Mouse (Mus musculus) lung, embryonic 15.5 days (tissue): Measurements from ENCODE around the gene Casp1. TPM values are rescaled to one million over a fixed set of nuclear protein-coding genes. Genes with fewer than 3 reads are reported as not detected.

Experiments used
- ATAC-seq: fragments of 200-750 bp; cut with Nextera tagmentation; 2 replicates; pipeline ENCODE4 v1.8.0; 2017; ENCODE audit warnings: moderate number of reproducible peaks, borderline replicate concordance; ENCODE audit not compliant: low FRiP score, low TSS enrichment; ENCODE audit errors: extremely low read depth
- H3K27ac ChIP-seq: fragments of 300-500 bp; sonication (generic); 2 replicates; pipeline ENCODE4 v1.5.1; 2015; ENCODE audit warnings: moderate library complexity, mild to moderate bottlenecking, inconsistent platforms
- H3K27me3 ChIP-seq: fragments of 300-500 bp; sonication (generic); 2 replicates; pipeline ENCODE4 v1.6.1; 2015; ENCODE audit warnings: inconsistent platforms
- H3K36me3 ChIP-seq: fragments of 300-500 bp; sonication (generic); 2 replicates; pipeline ENCODE4 v1.6.1; 2015; ENCODE audit warnings: inconsistent platforms
- H3K4me1 ChIP-seq: fragments of 300-500 bp; sonication (generic); 2 replicates; pipeline ENCODE4 v1.6.1; 2015; ENCODE audit warnings: inconsistent platforms
- H3K4me2 ChIP-seq: fragments of 300-500 bp; sonication (generic); 2 replicates; pipeline ENCODE4 v1.6.1; 2015; ENCODE audit warnings: inconsistent platforms, mild to moderate bottlenecking, moderate library complexity
- H3K4me3 ChIP-seq: fragments of 300-500 bp; sonication (generic); 2 replicates; pipeline ENCODE4 v1.5.1; 2015; ENCODE audit warnings: mild to moderate bottlenecking, inconsistent platforms
- H3K9ac ChIP-seq: fragments of 300-500 bp; sonication (generic); 2 replicates; pipeline ENCODE4 v1.6.1; 2015; ENCODE audit warnings: inconsistent platforms
- H3K9me3 ChIP-seq: fragments of 300-500 bp; sonication (generic); 2 replicates; pipeline ENCODE4 v1.6.1; 2016; ENCODE audit warnings: inconsistent platforms
- WGBS: fragments of 180-500 bp; shearing (Covaris S2); methylation state at CpG from one replicate; pipeline ENCODE4 v1.1.7; 2015; 5-methylcytosine and 5-hydroxymethylcytosine counted together
- polyA plus RNA-seq: library from polyadenylated mRNA; unstranded; fragments of >200 nt; fragmentation: Nextera tagmentation; extraction: Ambion mirVana; gene quantifications from 2 replicates; pipeline ENCODE4 v1.2.1, GENCODE M21; 2015

The Casp1 gene
- 0.69 and 1.4 TPM in 2 replicates for polyA plus RNA-seq

DNA sequence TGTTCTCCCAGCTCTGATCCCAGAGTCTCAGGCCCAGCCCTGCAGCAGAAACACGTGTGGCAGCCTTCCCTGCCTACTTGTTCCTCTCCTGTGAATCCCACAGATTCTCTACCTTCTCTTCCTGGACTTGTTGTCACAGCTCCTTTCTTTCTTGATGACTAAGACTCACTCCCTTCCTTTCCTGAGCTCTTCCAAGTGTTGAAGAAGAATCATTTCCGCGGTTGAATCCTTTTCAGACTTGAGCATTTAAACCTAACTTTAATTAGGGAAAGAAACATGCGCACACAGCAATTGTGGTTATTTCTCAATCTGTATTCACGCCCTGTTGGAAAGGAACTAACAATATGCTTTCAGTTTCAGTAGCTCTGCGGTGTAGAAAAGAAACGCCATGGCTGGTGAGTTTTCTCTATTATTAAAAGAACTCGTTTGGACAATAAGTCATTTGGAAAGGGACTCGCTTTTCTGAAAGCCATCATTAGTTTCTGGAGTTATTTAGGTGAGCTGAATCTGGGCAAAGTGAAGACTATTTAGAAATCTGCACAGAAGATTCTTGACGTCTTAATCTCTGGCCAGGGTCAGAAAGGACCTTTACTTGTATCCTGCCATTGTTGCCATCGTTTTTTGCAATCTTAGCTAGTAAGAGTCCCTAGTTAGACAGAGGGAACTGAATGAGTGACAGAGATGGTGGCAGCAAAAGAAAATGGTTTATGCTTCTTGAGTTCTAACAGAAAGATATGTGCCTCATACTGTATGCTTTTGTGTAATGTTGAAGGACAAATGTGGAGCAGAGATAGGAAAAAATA is at the start of gene Casp1:
Gene Casp1 (plus strand): TSS at position 189 of the 803 bp plus-strand sequence.
- Histone ChIP-seq H3K4me2 (no peak within 1 kb of the TSS), H3K27me3 (no peaks in the 10 kb centered on the region), H3K4me3 (no peak within 1 kb of the TSS), H3K27ac (no peak within 1 kb of the TSS), H3K9ac (no peak within 1 kb of the TSS), H3K9me3 (no peaks in the 10 kb centered on the region), H3K36me3 (no peaks in the 10 kb centered on the region), H3K4me1 (no peaks in the 10 kb centered on the region)
- ATAC-seq, result no peak
- 75% methylated on average over 11 of the region's 11 CpGs for WGBS

DNA sequence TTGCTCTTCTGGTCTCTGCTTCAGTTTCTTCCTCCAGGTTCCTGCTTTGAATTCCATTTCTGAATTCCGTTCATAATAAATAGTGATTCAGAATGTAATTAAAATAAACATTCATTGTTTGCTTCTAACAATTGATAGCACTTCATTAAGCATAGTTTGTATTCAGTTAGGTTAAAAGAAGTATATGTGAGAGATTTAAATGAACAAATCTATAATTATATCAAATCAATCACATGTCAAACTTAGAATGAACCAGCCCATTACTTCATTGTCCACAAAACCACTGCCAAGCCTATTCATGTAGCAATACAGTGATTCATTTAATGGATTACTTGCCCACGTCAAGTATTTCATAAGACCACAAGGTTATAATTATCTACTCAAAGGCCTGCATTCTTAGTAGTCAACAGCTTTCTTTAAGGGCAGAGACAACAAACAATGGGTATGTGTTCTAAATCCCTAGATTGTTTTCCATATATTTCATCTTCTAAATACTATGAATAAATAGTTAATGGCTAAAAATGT is 34.3 kb upstream of the Casp1 start:
- no peaks in the 10 kb centered on the region for H3K27me3 ChIP-seq
- no peak overlapping the region for H3K9ac ChIP-seq
- no peak overlapping the region for H3K4me3 ChIP-seq
- ATAC-seq, result no peak
- no peaks in the 10 kb centered on the region for H3K36me3 ChIP-seq
- no peak overlapping the region for H3K4me2 ChIP-seq
- no peaks in the 10 kb centered on the region for H3K4me1 ChIP-seq
- H3K27ac ChIP-seq, result no peak overlapping the region
- 59% methylated on average over 2 of the region's 2 CpGs for WGBS
- H3K9me3 ChIP-seq, result no peaks in the 10 kb centered on the region

DNA sequence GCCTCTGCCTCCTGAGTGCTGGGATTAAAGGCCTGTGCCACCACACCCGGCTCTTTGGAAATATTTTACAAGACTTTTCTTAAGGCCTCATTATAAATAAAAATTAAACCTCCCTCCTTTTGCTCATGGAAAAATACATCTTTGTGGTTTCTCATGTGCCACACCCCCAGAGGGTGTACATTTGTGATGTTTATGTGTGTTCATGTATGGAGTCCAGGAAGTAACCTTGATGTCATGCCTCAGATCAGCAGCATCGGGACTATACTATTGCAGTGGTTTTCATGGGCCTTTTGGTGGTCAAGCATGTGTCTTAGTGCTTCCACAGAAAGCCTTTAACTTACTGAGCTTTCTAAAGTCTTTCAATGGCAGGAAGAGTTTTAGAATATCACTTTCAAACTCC is 28.0 kb upstream of the Casp1 start:
- Histone ChIP-seq H3K27me3 (no peaks in the 10 kb centered on the region), H3K9me3 (no peaks in the 10 kb centered on the region), H3K36me3 (no peaks in the 10 kb centered on the region), H3K4me2 (no peak overlapping the region), H3K4me3 (no peak overlapping the region), H3K4me1 (no peaks in the 10 kb centered on the region), H3K27ac (no peak overlapping the region), H3K9ac (no peak overlapping the region)
- WGBS, result 86% methylated on average over 2 of the region's 2 CpGs
- no peak for ATAC-seq

DNA sequence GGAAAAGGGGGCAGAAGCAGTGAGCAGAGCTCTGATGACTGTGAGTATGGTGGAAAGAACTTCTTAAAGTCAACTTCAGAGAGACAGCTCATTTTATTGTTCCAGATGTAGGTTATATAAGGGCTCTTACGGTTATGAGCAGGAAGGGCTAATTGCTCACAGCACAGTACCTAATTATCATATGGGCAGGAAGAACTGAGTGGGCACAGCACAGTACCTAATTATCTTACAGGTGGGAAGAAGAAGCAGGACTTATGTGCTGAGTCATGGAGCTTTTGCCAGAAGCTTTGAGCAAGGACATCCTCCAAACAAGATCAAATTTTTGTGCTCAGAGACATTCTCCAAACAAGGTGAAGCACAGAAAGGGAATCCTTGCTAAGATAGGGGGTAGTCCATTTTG is 27.4 kb upstream of the Casp1 start:
- ATAC-seq, result no peak
- WGBS, result 67% methylated on average over 1 of the region's 1 CpGs

DNA sequence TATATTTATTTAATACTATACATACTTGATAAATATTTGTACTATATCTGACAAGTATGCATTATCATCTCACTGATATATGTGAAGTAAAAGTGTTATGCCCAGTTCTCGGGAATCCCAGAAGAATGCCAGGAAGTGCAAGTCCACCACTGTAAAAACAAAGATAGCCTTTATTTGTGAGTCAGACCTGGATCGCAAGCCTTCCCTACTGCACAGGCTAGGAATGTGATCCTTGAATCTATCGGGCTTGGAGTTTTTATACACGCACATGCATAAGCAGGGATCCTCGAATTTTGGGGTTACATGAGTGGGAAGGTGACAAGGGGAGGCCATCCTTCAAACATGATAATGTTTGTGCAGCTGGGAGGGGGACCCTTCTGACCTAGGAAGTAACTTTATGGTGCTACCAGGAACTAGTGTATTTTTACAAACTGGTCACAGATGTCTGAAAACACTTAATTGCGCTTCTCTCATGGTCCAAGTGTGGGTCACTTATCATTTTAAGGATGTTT is 26.9 kb upstream of the Casp1 start:
- H3K27me3 ChIP-seq, result no peaks in the 10 kb centered on the region
- no peak overlapping the region for H3K27ac ChIP-seq
- WGBS, result 47% methylated on average over 6 of the region's 6 CpGs
- no peak overlapping the region for H3K9ac ChIP-seq
- no peak overlapping the region for H3K4me3 ChIP-seq
- no peaks in the 10 kb centered on the region for H3K9me3 ChIP-seq
- ATAC-seq, result no peak
- H3K4me1 ChIP-seq, result no peaks in the 10 kb centered on the region
- H3K36me3 ChIP-seq, result no peaks in the 10 kb centered on the region
- no peak overlapping the region for H3K4me2 ChIP-seq

More for the DNA sequence above, 27.4 kb upstream of the Casp1 start:
- Histone ChIP-seq H3K9me3 (no peaks in the 10 kb centered on the region), H3K4me3 (no peak overlapping the region), H3K9ac (no peak overlapping the region), H3K4me1 (no peaks in the 10 kb centered on the region), H3K4me2 (no peak overlapping the region), H3K27ac (no peak overlapping the region), H3K36me3 (no peaks in the 10 kb centered on the region), H3K27me3 (no peaks in the 10 kb centered on the region)

DNA sequence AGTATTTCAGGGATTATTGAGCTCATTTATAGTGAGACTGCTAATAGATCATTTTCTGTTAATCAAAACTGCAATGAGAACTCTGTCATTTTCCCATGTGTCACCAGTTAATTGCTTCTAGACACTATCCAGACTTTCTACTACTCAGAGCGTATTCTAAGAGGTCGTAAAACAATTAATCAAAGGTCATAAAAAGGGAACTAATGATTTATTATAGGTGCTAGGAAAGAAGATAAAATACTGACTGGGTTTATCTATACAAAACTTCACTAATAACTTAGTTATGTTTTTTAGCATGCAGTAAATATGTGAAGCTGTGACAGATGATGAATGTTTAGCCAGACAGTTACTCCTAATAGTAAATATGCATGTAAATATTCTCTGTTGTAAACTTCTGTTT is 12.2 kb upstream of the Casp1 start:
- H3K36me3 ChIP-seq, result no peaks in the 10 kb centered on the region
- no peaks in the 10 kb centered on the region for H3K4me1 ChIP-seq
- H3K4me3 ChIP-seq, result no peak overlapping the region
- no peaks in the 10 kb centered on the region for H3K27me3 ChIP-seq
- no peak overlapping the region for H3K27ac ChIP-seq
- H3K9ac ChIP-seq, result no peak overlapping the region
- no peak for ATAC-seq
- H3K9me3 ChIP-seq, result no peaks in the 10 kb centered on the region
- 71% methylated on average over 2 of the region's 2 CpGs for WGBS
- no peak overlapping the region for H3K4me2 ChIP-seq

DNA sequence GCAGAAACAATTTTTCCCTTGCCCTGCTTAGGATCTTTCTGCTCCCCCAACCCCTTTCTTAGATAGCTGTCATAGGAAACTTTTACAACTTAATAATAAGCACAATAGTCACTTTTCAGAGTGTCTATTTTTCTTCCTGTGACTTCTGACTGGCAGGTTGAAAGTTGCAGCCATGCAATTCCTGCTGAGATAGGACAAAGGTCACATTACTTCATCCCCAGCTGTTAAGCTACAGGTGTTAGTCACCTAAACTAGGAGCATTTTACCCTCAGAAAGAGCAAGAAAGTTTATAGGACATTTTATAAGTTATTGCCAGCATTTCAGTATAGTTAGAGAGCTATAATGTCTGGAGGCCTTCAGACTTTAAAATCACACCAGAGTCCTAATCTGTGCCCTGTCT is 11.7 kb upstream of the Casp1 start:
- Histone ChIP-seq H3K36me3 (no peaks in the 10 kb centered on the region), H3K27me3 (no peaks in the 10 kb centered on the region), H3K4me3 (no peak overlapping the region), H3K9me3 (no peaks in the 10 kb centered on the region), H3K9ac (no peak overlapping the region), H3K4me1 (no peaks in the 10 kb centered on the region), H3K4me2 (no peak overlapping the region), H3K27ac (no peak overlapping the region)
- no peak for ATAC-seq

DNA sequence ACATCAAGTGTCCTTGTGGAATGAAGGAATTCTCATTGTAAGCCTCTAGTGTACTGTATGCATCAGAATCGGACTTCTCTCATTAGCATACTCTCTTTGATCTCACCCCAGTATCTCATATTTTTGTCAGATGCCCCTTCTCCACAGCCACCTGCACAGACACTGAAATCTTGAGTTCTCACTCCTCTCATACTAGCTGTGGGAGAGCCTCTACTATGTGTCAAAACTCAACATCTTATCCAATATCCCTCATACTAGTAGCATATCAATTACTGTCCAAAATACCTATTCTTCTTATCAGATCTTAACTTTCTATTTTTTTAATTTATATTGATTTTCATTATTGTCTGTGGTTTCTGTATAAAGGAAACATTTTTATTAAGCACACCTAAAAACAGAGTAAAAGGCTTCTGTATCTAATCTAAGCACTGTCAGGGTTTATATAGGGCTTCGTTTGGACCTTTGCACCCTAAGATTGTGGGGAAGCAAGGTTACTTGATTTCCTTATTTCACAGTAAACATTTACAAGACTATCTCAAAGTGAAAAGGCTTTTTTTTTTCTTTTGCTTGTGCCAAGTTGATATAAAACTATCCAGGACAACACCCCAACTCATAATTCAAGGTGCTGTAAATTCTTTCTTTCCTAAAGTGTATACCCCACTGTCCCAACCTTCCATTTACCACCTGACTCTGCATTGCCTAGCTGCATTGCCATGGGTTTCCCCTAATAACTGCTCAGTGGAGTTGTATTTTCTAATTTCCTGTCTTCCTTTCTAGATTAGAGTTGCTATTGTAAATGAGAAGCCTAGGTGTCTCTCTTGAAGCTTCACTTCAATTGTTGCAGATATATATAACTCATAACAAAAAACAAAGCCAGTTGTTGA is 1.7 kb upstream of the Casp1 start:
- H3K27ac ChIP-seq, result no peak overlapping the region
- H3K27me3 ChIP-seq, result no peaks in the 10 kb centered on the region
- no peak for ATAC-seq
- WGBS, result 55% methylated on average over 2 of the region's 2 CpGs
- no peaks in the 10 kb centered on the region for H3K4me1 ChIP-seq
- H3K9me3 ChIP-seq, result no peaks in the 10 kb centered on the region
- H3K4me3 ChIP-seq, result no peak overlapping the region
- no peak overlapping the region for H3K4me2 ChIP-seq
- H3K36me3 ChIP-seq, result no peaks in the 10 kb centered on the region
- no peak overlapping the region for H3K9ac ChIP-seq

DNA sequence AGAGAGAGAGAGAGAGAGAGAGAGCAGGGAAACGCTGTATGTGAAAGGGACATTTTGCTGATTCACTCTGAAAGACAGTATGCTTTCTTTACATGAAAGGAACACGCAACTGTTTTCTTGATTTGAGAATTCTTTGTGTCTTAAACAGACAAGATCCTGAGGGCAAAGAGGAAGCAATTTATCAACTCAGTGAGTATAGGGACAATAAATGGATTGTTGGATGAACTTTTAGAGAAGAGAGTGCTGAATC is 740 bp downstream of the Casp1 start:
- Histone ChIP-seq H3K9ac (no peak overlapping the region), H3K9me3 (no peaks in the 10 kb centered on the region), H3K36me3 (no peaks in the 10 kb centered on the region), H3K4me2 (no peak overlapping the region), H3K4me3 (no peak overlapping the region), H3K27ac (no peak overlapping the region), H3K4me1 (no peaks in the 10 kb centered on the region), H3K27me3 (no peaks in the 10 kb centered on the region)
- no peak for ATAC-seq
- WGBS, result 72% methylated on average over 2 of the region's 2 CpGs

DNA sequence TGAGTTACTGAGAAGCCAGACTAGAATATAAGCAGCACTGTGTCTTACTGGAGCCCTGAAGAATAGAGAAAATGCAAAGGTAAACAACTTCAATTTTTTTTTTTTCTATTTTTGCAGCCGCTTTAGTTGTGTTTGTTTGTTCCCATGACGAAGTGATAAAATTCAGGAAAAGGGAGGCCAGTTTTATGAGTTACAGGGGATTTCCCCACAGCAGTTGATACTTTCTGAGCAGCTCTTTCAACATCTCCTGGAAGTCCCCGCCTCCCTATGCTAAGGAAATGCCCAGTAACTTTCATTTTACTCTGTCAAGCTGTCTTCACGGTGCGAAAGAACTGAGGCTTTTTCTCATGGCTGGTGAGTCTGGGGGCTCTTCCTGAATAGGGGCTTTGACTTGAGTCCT is 10.2 kb downstream of the Casp1 start, which contains the start of gene Casp4:
Gene Casp4 (plus strand): TSS at position 268 of the 400 bp plus-strand sequence.
- H3K9me3 ChIP-seq, result no peaks in the 10 kb centered on the region
- H3K9ac ChIP-seq, result no peak within 1 kb of the TSS
- peak within 1 kb of the TSS; percentile 12; the same call in 1 of the 2 replicates for H3K4me3 ChIP-seq
- H3K27me3 ChIP-seq, result no peaks in the 10 kb centered on the region
- 52% methylated on average over 5 of the region's 5 CpGs for WGBS
- H3K4me2 ChIP-seq, result no peak within 1 kb of the TSS
- no peaks in the 10 kb centered on the region for H3K36me3 ChIP-seq
- no peak within 1 kb of the TSS for H3K27ac ChIP-seq
- no peaks in the 10 kb centered on the region for H3K4me1 ChIP-seq
- ATAC-seq, result no peak

DNA sequence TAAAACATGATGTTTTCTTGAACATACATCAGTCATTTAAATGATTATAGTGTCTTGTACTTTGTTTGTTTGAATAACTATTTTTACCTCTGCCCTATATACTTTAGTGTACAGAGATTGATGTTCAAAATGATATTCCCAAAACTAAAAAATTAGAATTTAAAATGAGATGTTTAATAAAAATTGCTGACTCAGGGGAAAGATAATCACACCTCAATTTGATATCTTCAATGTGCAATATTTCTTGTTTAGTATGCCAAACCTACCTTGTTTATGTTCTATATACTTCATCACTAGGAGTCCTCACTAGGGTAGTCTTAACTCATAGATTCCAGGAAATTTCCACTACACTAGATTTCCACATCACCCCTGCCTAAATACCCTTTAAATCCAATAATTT is 11.8 kb downstream of the Casp1 start:
- no peaks in the 10 kb centered on the region for H3K36me3 ChIP-seq
- H3K9ac ChIP-seq, result no peak overlapping the region
- H3K4me1 ChIP-seq, result no peaks in the 10 kb centered on the region
- H3K27me3 ChIP-seq, result no peaks in the 10 kb centered on the region
- no peak overlapping the region for H3K4me3 ChIP-seq
- H3K4me2 ChIP-seq, result no peak overlapping the region
- no peak for ATAC-seq
- H3K9me3 ChIP-seq, result no peaks in the 10 kb centered on the region
- no peak overlapping the region for H3K27ac ChIP-seq

DNA sequence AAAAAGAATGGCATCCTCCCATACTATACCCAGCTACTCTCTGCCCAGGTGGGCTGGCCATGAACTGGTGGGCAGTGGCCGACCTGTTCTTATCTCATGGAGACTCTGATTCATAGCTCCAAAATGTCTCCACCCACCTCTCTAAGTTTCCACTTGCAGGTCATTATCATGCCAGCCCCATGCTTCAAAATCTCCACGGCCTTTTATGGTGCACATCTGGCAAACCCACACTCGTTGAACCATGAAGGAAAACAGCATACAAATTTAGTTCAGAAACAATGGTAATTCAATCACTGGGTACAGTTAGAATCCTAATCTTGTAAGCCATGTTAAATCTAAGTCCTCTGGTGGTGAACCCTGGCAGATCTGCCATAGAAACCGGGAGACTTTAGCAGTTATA is 13.1 kb downstream of the Casp1 start:
- Histone ChIP-seq H3K27me3 (no peaks in the 10 kb centered on the region), H3K27ac (no peak overlapping the region), H3K4me2 (no peak overlapping the region), H3K9me3 (no peaks in the 10 kb centered on the region), H3K4me1 (no peaks in the 10 kb centered on the region), H3K9ac (no peak overlapping the region), H3K36me3 (no peaks in the 10 kb centered on the region), H3K4me3 (no peak overlapping the region)
- 62% methylated on average over 4 of the region's 4 CpGs for WGBS
- ATAC-seq, result no peak
